Mouse (Mus musculus) frontal cortex, postnatal 10 days (tissue): Measurements from ENCODE around the gene Chd9.

Source experiments
- DNase-seq, 2 experiments: peaks; one replicate each; pipeline ENCODE4 v3.0.0; 2022; ENCODE audit warnings: low spot score in 2 of 2, mixed read lengths in 1 of 2

Gene Chd9

GRCm38 (mm10) chr8:90839725-90840714 lies 11.9 kb downstream of the Chd9 start:
- no peak for DNase-seq

GRCm38 (mm10) chr8:90841321-90841720 lies 13.2 kb downstream of the Chd9 start:
- DNase-seq = no peak

- DNase-seq = no peak
These were observed 15.0 kb downstream of the Chd9 start for GRCm38 (mm10) chr8:90843127-90843526.

- no peak for DNase-seq
These were observed 16.2 kb downstream of the Chd9 start for GRCm38 (mm10) chr8:90844179-90844967.

- DNase-seq = no peak
These were observed 19.8 kb downstream of the Chd9 start for GRCm38 (mm10) chr8:90847980-90848379.

- DNase-seq = peak in 1 of 2 experiments; percentile 39
These were observed 21.4 kb downstream of the Chd9 start for GRCm38 (mm10) chr8:90849462-90850050.

- no peak for DNase-seq
These were observed 23.4 kb downstream of the Chd9 start for GRCm38 (mm10) chr8:90851544-90851943.

GRCm38 (mm10) chr8:90853971-90854670 lies 26.0 kb downstream of the Chd9 start:
- DNase-seq = no peak

GRCm38 (mm10) chr8:90854671-90855161 lies 26.6 kb downstream of the Chd9 start:
- no peak for DNase-seq

GRCm38 (mm10) chr8:90856171-90856570 lies 28.0 kb downstream of the Chd9 start:
- DNase-seq = no peak

GRCm38 (mm10) chr8:90856952-90857351 lies 28.8 kb downstream of the Chd9 start:
- DNase-seq = no peak

GRCm38 (mm10) chr8:90858071-90858470 lies 29.9 kb downstream of the Chd9 start:
- DNase-seq = no peak

GRCm38 (mm10) chr8:90861266-90861944 lies 33.3 kb downstream of the Chd9 start:
- peak; percentile 62 for DNase-seq

- peak; percentile 31 to 56 for DNase-seq
These were observed 33.9 kb downstream of the Chd9 start for GRCm38 (mm10) chr8:90862038-90862437.

- no peak for DNase-seq
These were observed 38.9 kb downstream of the Chd9 start for GRCm38 (mm10) chr8:90867061-90867460.

GRCm38 (mm10) chr8:90867911-90868310 lies 39.8 kb downstream of the Chd9 start:
- no peak for DNase-seq

- DNase-seq = peak in 1 of 2 experiments; percentile 50
These were observed 40.2 kb downstream of the Chd9 start for GRCm38 (mm10) chr8:90868334-90868733.

GRCm38 (mm10) chr8:90869071-90869919 lies 41.1 kb downstream of the Chd9 start:
- DNase-seq = peak; percentile 73 to 77

- DNase-seq = peak; percentile 57 to 62
These were observed 42.0 kb downstream of the Chd9 start for GRCm38 (mm10) chr8:90869920-90870777.
